In genomic region chr2:124298872-124299271, GRCm38 (mm10) we compare ENCODE assay signal across 11 mouse cellular contexts.
DNase-seq lines count a peak whose midpoint lies in the region; ATAC-seq and TF ChIP-seq lines count a peak whose summit lies in the region.
"Had no signal": no experiment of that assay in that cellular context is flagged by ENCODE, and none has a peak within 500 bp of the region (broad histone marks: within the 10 kb centered on the region; RNA-seq: fewer than 3 reads in every experiment).

No protein-coding gene starts in this region.

- peak; percentile 75 for DNase-seq in kidney, postnatal 0 days (ENCODE audit: low spot score)
- DNase-seq in brain, embryonic 14.5 days (ENCODE audit: low read depth): peak; percentile 49
- DNase-seq in lung, postnatal 25 days (ENCODE audit: low spot score): peak; percentile 60
- DNase-seq in urinary bladder, postnatal 25 days (ENCODE audit: low spot score): no peak
- no peak for DNase-seq in layer of hippocampus, postnatal 25 days (ENCODE audit: extremely low spot score in 1 of 2, low spot score in 1 of 2)
- DNase-seq in right cerebral cortex, postnatal 25 days: no peak

- peak; percentile 53 for TF ChIP-seq CTCF in kidney, postnatal 0 days (IDR thresholded peaks at IDR 0.05; ENCODE audit: low read depth)
- no peak for TF ChIP-seq CTCF in brain, embryonic 14.5 days (IDR thresholded peaks at IDR 0.05; ENCODE audit: borderline replicate concordance, extremely low read depth, insufficient read depth, insufficient read length)

- no peak for ATAC-seq in kidney, postnatal 0 days (replicated peaks; ENCODE audit: low FRiP score, low read depth)
- no peak for ATAC-seq in kidney, embryonic 15.5 days (replicated peaks; ENCODE audit: low FRiP score)
- peak; percentile 49; the same call in 1 of the 2 replicates for ATAC-seq in heart, embryonic 16.5 days (replicated peaks; ENCODE audit: extremely low read depth, insufficient read depth, low FRiP score)
- ATAC-seq: Patski had no signal

- H3K9ac ChIP-seq in kidney, postnatal 0 days (ENCODE audit: low read depth, low read length): no peak overlapping the region
- H3K9ac ChIP-seq in kidney, embryonic 15.5 days: no peak overlapping the region
- no peak overlapping the region for H3K9ac ChIP-seq in heart, embryonic 16.5 days (ENCODE audit: low read length)
- H3K9ac ChIP-seq: hindbrain, embryonic 15.5 days; liver, embryonic 15.5 days had no signal

- no peaks in the 10 kb centered on the region for H3K36me3 ChIP-seq in kidney, postnatal 0 days (ENCODE audit: insufficient read depth, low read length)
- no peaks in the 10 kb centered on the region for H3K36me3 ChIP-seq in kidney, embryonic 15.5 days
- no peaks in the 10 kb centered on the region for H3K36me3 ChIP-seq in heart, embryonic 16.5 days (ENCODE audit: control insufficient read depth, insufficient read depth)
- H3K36me3 ChIP-seq: hindbrain, embryonic 15.5 days; liver, embryonic 15.5 days had no signal

- H3K4me3 ChIP-seq in kidney, postnatal 0 days (replicated peaks; ENCODE audit: low read depth, low read length): no peak overlapping the region
- no peak overlapping the region for H3K4me3 ChIP-seq in kidney, embryonic 15.5 days (replicated peaks)
- H3K4me3 ChIP-seq in heart, embryonic 16.5 days (ENCODE audit: low read length): no peak overlapping the region
- H3K4me3 ChIP-seq: hindbrain, embryonic 15.5 days; liver, embryonic 15.5 days had no signal

- H3K27me3 ChIP-seq in kidney, postnatal 0 days (ENCODE audit: insufficient read depth, low read length): no peaks in the 10 kb centered on the region
- no peaks in the 10 kb centered on the region for H3K27me3 ChIP-seq in kidney, embryonic 15.5 days
- no peaks in the 10 kb centered on the region for H3K27me3 ChIP-seq in heart, embryonic 16.5 days (ENCODE audit: control insufficient read depth, insufficient read depth, low read length)
- H3K27me3 ChIP-seq: hindbrain, embryonic 15.5 days; liver, embryonic 15.5 days; Patski had no signal

- H3K27ac ChIP-seq in kidney, postnatal 0 days: no peak overlapping the region
- no peak overlapping the region for H3K27ac ChIP-seq in kidney, embryonic 15.5 days
- H3K27ac ChIP-seq in heart, embryonic 16.5 days (ENCODE audit: low read length): no peak overlapping the region
- H3K27ac ChIP-seq: hindbrain, embryonic 15.5 days; liver, embryonic 15.5 days had no signal

- WGBS in kidney, postnatal 0 days: 46% methylated on average over 1 of the region's 1 CpGs
- 54% methylated on average over 1 of the region's 1 CpGs for WGBS in kidney, embryonic 15.5 days
- 46% methylated on average over 1 of the region's 1 CpGs for WGBS in heart, embryonic 16.5 days

- no peak overlapping the region for H3K4me2 ChIP-seq in kidney, postnatal 0 days (ENCODE audit: low read length)
- no peak overlapping the region for H3K4me2 ChIP-seq in kidney, embryonic 15.5 days
- no peak overlapping the region for H3K4me2 ChIP-seq in heart, embryonic 16.5 days (ENCODE audit: low read depth, low read length)
- H3K4me2 ChIP-seq: hindbrain, embryonic 15.5 days; liver, embryonic 15.5 days had no signal

- H3K9me3 ChIP-seq in kidney, postnatal 0 days (replicated peaks; ENCODE audit: low read length): no peaks in the 10 kb centered on the region
- H3K9me3 ChIP-seq in kidney, embryonic 15.5 days (replicated peaks): no peaks in the 10 kb centered on the region
- H3K9me3 ChIP-seq in heart, embryonic 16.5 days (replicated peaks; ENCODE audit: control insufficient read depth, low read length): no peaks in the 10 kb centered on the region
- H3K9me3 ChIP-seq: hindbrain, embryonic 15.5 days; liver, embryonic 15.5 days had no signal

- no peak for TF ChIP-seq POLR2A in brain, embryonic 14.5 days (IDR thresholded peaks at IDR 0.05; ENCODE audit: borderline replicate concordance, extremely low read depth, insufficient read depth, insufficient read length, poor library complexity, severe bottlenecking)

- no peaks in the 10 kb centered on the region for H3K4me1 ChIP-seq in kidney, postnatal 0 days (replicated peaks; ENCODE audit: insufficient read depth, low read length)
- H3K4me1 ChIP-seq in kidney, embryonic 15.5 days: no peaks in the 10 kb centered on the region
- peaks cover 6% of the 10 kb centered on the region for H3K4me1 ChIP-seq in heart, embryonic 16.5 days (ENCODE audit: control insufficient read depth, insufficient read depth, low read length)
- H3K4me1 ChIP-seq: hindbrain, embryonic 15.5 days; liver, embryonic 15.5 days had no signal

Comparison
In these comparisons a context has a peak if more than half of its experiments do, and no peak if none do; other contexts are left out.
1. DNase-seq: peak in kidney, postnatal 0 days (single experiment), brain, embryonic 14.5 days (single experiment) and lung, postnatal 25 days (single experiment); none in urinary bladder, postnatal 25 days (single experiment), layer of hippocampus, postnatal 25 days (0 of 2) and right cerebral cortex, postnatal 25 days (single experiment).